Mouse (Mus musculus): ENCODE data around the gene Olfr187. TPM values are rescaled to one million over a fixed set of nuclear protein-coding genes. Genes with fewer than 3 reads are reported as not detected.

The Olfr187 gene
- polyA plus RNA-seq, 1 experiment from 2014 or later = not detected

Other genes with a start within 250 kb of the Olfr187 start
- gene Olfr173, start 239.5 kb downstream of the Olfr187 start, polyA plus RNA-seq (2016; fragmentation: Nextera tagmentation; extraction: Ambion mirVana) = not detected in 2 replicates
- not detected in 2 replicates for gene Olfr175-ps1, start 213.0 kb downstream of the Olfr187 start, polyA plus RNA-seq (2016; fragmentation: Nextera tagmentation; extraction: Ambion mirVana)
- gene Olfr177, start 165.0 kb downstream of the Olfr187 start, polyA plus RNA-seq (2016; fragmentation: Nextera tagmentation; extraction: Ambion mirVana) = not detected in 2 replicates
- not detected in 2 replicates for gene Olfr178, start 147.7 kb downstream of the Olfr187 start, polyA plus RNA-seq (2016; fragmentation: Nextera tagmentation; extraction: Ambion mirVana)
- not detected in 2 replicates for gene Olfr181, start 111.0 kb downstream of the Olfr187 start, polyA plus RNA-seq (2016; fragmentation: Nextera tagmentation; extraction: Ambion mirVana)
- gene Olfr180, start 110.4 kb downstream of the Olfr187 start, polyA plus RNA-seq (2016; fragmentation: Nextera tagmentation; extraction: Ambion mirVana) = not detected in 2 replicates
- gene Olfr183, start 44.4 kb downstream of the Olfr187 start, polyA plus RNA-seq (2016; fragmentation: Nextera tagmentation; extraction: Ambion mirVana) = not detected in 2 replicates
- not detected in 2 replicates for gene Olfr186, start 9.5 kb downstream of the Olfr187 start, polyA plus RNA-seq (2016; fragmentation: Nextera tagmentation; extraction: Ambion mirVana)
- not detected in 2 replicates for gene Olfr190, start 38.2 kb upstream of the Olfr187 start, polyA plus RNA-seq (2016; fragmentation: Nextera tagmentation; extraction: Ambion mirVana)
- gene Olfr191, start 50.1 kb upstream of the Olfr187 start, polyA plus RNA-seq (2016; fragmentation: Nextera tagmentation; extraction: Ambion mirVana) = not detected in 2 replicates
- not detected in 2 replicates for gene Olfr193, start 72.1 kb upstream of the Olfr187 start, polyA plus RNA-seq (2016; fragmentation: Nextera tagmentation; extraction: Ambion mirVana)
- not detected in 2 replicates for gene Olfr194, start 81.3 kb upstream of the Olfr187 start, polyA plus RNA-seq (2016; fragmentation: Nextera tagmentation; extraction: Ambion mirVana)
- gene Olfr195, start 107.3 kb upstream of the Olfr187 start, polyA plus RNA-seq (2016; fragmentation: Nextera tagmentation; extraction: Ambion mirVana) = not detected in 2 replicates
- gene Olfr196, start 130.7 kb upstream of the Olfr187 start, polyA plus RNA-seq (2016; fragmentation: Nextera tagmentation; extraction: Ambion mirVana) = not detected in 2 replicates
- gene Olfr198, start 163.8 kb upstream of the Olfr187 start, polyA plus RNA-seq (2016; fragmentation: Nextera tagmentation; extraction: Ambion mirVana) = not detected in 2 replicates
- not detected in 2 replicates for gene Olfr199, start 180.0 kb upstream of the Olfr187 start, polyA plus RNA-seq (2016; fragmentation: Nextera tagmentation; extraction: Ambion mirVana)
- not detected in 2 replicates for gene Olfr201, start 232.9 kb upstream of the Olfr187 start, polyA plus RNA-seq (2016; fragmentation: Nextera tagmentation; extraction: Ambion mirVana)
- gene Olfr202, start 247.0 kb upstream of the Olfr187 start, polyA plus RNA-seq (2016; fragmentation: Nextera tagmentation; extraction: Ambion mirVana) = not detected in 2 replicates